Mouse (Mus musculus) G1E (cell line): ENCODE measurements around the gene Camkmt.

ENCODE experiments used
- CTCF ChIP-seq: IDR thresholded peaks from 2 replicates; pipeline ENCODE4 v1.5.1; 2012; ENCODE audit warnings: low read depth, low read length, inconsistent platforms, mixed read lengths
- GATA1 ChIP-seq: IDR thresholded peaks from 2 replicates; pipeline ENCODE4 v1.6.1; 2012; ENCODE audit warnings: borderline replicate concordance, low read length, inconsistent platforms, mixed read lengths

- TF ChIP-seq CTCF (no peak), GATA1 (no peak)
Measured at GRCm38 (mm10) chr17:85151264-85151663, 60.9 kb downstream of the Camkmt start.
